ENCODE assay signal across 8 mouse cellular contexts in the genomic region with DNA sequence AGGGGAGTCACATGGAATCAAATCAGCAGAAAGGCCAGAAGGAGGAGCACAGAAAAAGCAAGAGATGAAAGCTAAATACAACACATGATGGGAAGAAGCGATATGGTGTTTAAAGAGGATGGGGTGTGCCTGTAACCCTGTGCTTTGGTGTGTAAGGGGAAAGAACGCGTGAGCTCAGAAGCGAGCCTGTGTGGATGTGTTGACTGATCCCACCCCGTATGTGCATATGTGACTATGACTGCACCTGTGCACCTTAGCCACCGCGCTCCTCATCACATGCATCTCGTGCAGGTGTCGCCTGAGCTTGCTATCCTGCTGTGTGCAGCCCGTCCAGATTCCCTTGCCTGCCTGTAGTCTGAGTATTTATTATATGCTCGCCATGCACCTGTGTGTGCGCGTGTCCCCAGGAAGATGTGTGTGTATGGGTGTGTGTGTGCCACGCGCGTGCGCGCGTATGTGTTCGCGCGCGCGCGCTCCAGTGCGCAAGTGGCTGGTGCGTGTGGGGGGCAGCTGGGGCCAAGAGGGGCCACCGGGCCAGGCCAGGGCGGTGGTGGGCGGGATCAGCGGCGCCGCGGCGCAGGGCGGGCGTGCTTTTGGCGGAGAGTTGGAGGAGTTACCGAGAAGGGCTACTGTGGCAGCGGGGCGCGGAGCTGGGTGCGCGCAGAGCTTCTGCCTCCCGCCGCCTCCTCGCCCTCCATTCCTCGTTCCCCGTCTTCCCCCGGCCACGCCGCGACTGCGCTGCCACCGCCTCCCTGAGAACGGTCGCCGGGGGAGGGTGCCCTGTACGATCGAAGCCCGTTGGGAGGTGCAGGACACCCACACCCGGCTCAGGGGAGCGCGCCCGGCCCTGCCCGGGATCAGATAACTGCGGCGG. TPM values are rescaled to one million over a fixed set of nuclear protein-coding genes. Genes with fewer than 3 reads are reported as not detected.
A peak's percentile ranks its signal among the peaks of the same experiment; 100 is the strongest.
DNase-seq lines count a peak whose midpoint lies in the region; ATAC-seq and TF ChIP-seq lines count a peak whose summit lies in the region.
"Had no signal": no experiment of that assay in that cellular context is flagged by ENCODE, and none has a peak within 500 bp of the region (broad histone marks: within the 10 kb centered on the region; RNA-seq: fewer than 3 reads in every experiment).

No protein-coding gene starts in this region.

- 1% methylated on average over 68 of the region's 68 CpGs for WGBS in forebrain, embryonic 12.5 days
- 1% methylated on average over 68 of the region's 68 CpGs for WGBS in hindbrain, embryonic 10.5 days
- WGBS in limb, embryonic 12.5 days = 1% methylated on average over 68 of the region's 68 CpGs

- in situ Hi-C loops in ES-E14 (cut with MboI; ENCODE audit: low sequenced_read_pairs in 2 of 2, unreplicated experiment in 2 of 2) = no loop called here

- no peaks in the 10 kb centered on the region for H3K9me3 ChIP-seq in ES-E14 (ENCODE audit: control insufficient read depth, insufficient read depth, low read depth, low read length)
- H3K9me3 ChIP-seq in forebrain, embryonic 12.5 days = no peaks in the 10 kb centered on the region
- H3K9me3 ChIP-seq in hindbrain, embryonic 10.5 days = no peaks in the 10 kb centered on the region
- H3K9me3 ChIP-seq in limb, embryonic 12.5 days = no peaks in the 10 kb centered on the region

- H3K4me1 ChIP-seq in ES-E14 (ENCODE audit: control insufficient read depth in 2 of 2, insufficient read depth in 2 of 2, low read length in 2 of 2, poor library complexity in 1 of 2) = peaks cover 2 to 10% of the 10 kb centered on the region in 2 experiments; a peak in 2 of 4 replicates
- peaks cover 29% of the 10 kb centered on the region for H3K4me1 ChIP-seq in forebrain, embryonic 12.5 days
- peaks cover 55% of the 10 kb centered on the region for H3K4me1 ChIP-seq in hindbrain, embryonic 10.5 days (replicated peaks)
- H3K4me1 ChIP-seq in limb, embryonic 12.5 days (replicated peaks) = peaks cover 24% of the 10 kb centered on the region

- no peak for ATAC-seq in forebrain, embryonic 12.5 days (ENCODE audit: low FRiP score)
- no peak for ATAC-seq in limb, embryonic 12.5 days (ENCODE audit: insufficient number of reproducible peaks, insufficient read depth, low FRiP score, low TSS enrichment, low read depth)
- ATAC-seq in granulocyte monocyte progenitor cell, adult 5-6 weeks (replicated peaks; ENCODE audit: poor library complexity, severe bottlenecking) = no peak

- no peak overlapping the region for H3K27ac ChIP-seq in ES-E14 (ENCODE audit: insufficient read depth, low read depth, low read length, poor library complexity, severe bottlenecking)
- no peak overlapping the region for H3K27ac ChIP-seq in forebrain, embryonic 12.5 days
- peak overlapping the region; percentile 53; the same call in 1 of the 2 replicates for H3K27ac ChIP-seq in hindbrain, embryonic 10.5 days
- H3K27ac ChIP-seq in limb, embryonic 12.5 days = no peak overlapping the region
- H3K27ac ChIP-seq: macrophage had no signal

- H3K27me3 ChIP-seq in forebrain, embryonic 12.5 days = peaks cover 87% of the 10 kb centered on the region
- H3K27me3 ChIP-seq in hindbrain, embryonic 10.5 days (ENCODE audit: insufficient read depth, poor library complexity, severe bottlenecking) = peaks cover 90% of the 10 kb centered on the region
- H3K27me3 ChIP-seq in limb, embryonic 12.5 days = peaks cover 90% of the 10 kb centered on the region

- H3K36me3 ChIP-seq in ES-E14 (ENCODE audit: control insufficient read depth, insufficient read depth, low read length, poor library complexity, severe bottlenecking) = no peaks in the 10 kb centered on the region
- H3K36me3 ChIP-seq in forebrain, embryonic 12.5 days (replicated peaks) = no peaks in the 10 kb centered on the region
- H3K36me3 ChIP-seq in hindbrain, embryonic 10.5 days = no peaks in the 10 kb centered on the region
- H3K36me3 ChIP-seq in limb, embryonic 12.5 days = no peaks in the 10 kb centered on the region

- DNase-seq in ES-E14 (ENCODE audit: low read depth, low spot score) = peak; percentile 11
- DNase-seq in ZHBTc4 (ENCODE audit: low read depth, low spot score) = peak; percentile 79
- DNase-seq in hindbrain, embryonic 10.5 days (ENCODE audit: low spot score) = peak; percentile 13
- DNase-seq in right cerebral cortex, postnatal 10 days (ENCODE audit: low spot score in 2 of 2) = peak; percentile 52 to 59

- H3K4me2 ChIP-seq in forebrain, embryonic 12.5 days = peak overlapping the region; percentile 78
- H3K4me2 ChIP-seq in limb, embryonic 12.5 days = peak overlapping the region; percentile 98

- H3K4me3 ChIP-seq in ES-E14 (ENCODE audit: insufficient read depth in 1 of 2, low read depth in 1 of 2, low read length in 2 of 2, poor library complexity in 1 of 2, severe bottlenecking in 1 of 2) = peak overlapping the region; percentile 80
- peak overlapping the region; percentile 51 for H3K4me3 ChIP-seq in forebrain, embryonic 12.5 days (replicated peaks)
- peak overlapping the region; percentile 69 for H3K4me3 ChIP-seq in hindbrain, embryonic 10.5 days
- peak overlapping the region; percentile 60 for H3K4me3 ChIP-seq in limb, embryonic 12.5 days (replicated peaks)

- H3K9ac ChIP-seq in ES-E14 (ENCODE audit: insufficient read depth, low read depth, low read length, poor library complexity, severe bottlenecking) = peak overlapping the region; percentile 75
- peak overlapping the region; percentile 29; the same call in 1 of the 2 replicates for H3K9ac ChIP-seq in forebrain, embryonic 12.5 days
- peak overlapping the region; percentile 56 for H3K9ac ChIP-seq in limb, embryonic 12.5 days (replicated peaks)

TF ChIP-seq in ES-E14, 5 proteins besides CTCF, POLR2A, EP300 and RAD21:
- TF ChIP-seq HCFC1 (IDR thresholded peaks at IDR 0.05; ENCODE audit: borderline replicate concordance, insufficient read depth, low read length) = peak; percentile 42; the same call in 1 of the 2 replicates
- no peak for TF ChIP-seq MAFK (IDR thresholded peaks at IDR 0.05; ENCODE audit: insufficient read depth, low read depth, low read length)
TF ChIP-seq in ES-E14: peak in this region for 1.

RNA-seq across cellular contexts. Expression of a gene that starts 0.5 kb away (rescaled TPM):
- 4.0 and 5.9 TPM in 2 replicates for total RNA-seq in ES-E14 (2012; rRNA removed)
- polyA plus RNA-seq in forebrain, embryonic 12.5 days (2016; fragmentation: Nextera tagmentation; extraction: Ambion mirVana) = 0.22 and 0.42 TPM in 2 replicates
- polyA plus RNA-seq in hindbrain, embryonic 10.5 days (2016; fragmentation: Nextera tagmentation; extraction: Ambion mirVana) = 2.9 and 3.7 TPM in 2 replicates
- 0.20 and 0.31 TPM in 2 replicates for polyA plus RNA-seq in limb, embryonic 12.5 days (2016; fragmentation: Nextera tagmentation; extraction: Ambion mirVana)
- not detected in 2 replicates for total RNA-seq in granulocyte monocyte progenitor cell, adult 5-6 weeks (2014; fragmentation: Nextera tagmentation)
- total RNA-seq in granulocyte monocyte progenitor cell, adult 5-6 weeks (2017) = not detected in 2 replicates
- polyA plus RNA-seq: macrophage had no signal

Comparison
In these comparisons a context has a peak if more than half of its experiments do, and no peak if none do; other contexts are left out.
1. DNase-seq: peak in every context shown above with its lines; median percentile 79 in ZHBTc4; 56 in right cerebral cortex, postnatal 10 days; 13 in hindbrain, embryonic 10.5 days; 11 in ES-E14.